24 mouse cellular contexts compared by ENCODE assay signal in genomic region chr13:71195675-71196074, GRCm38 (mm10).
"Had no signal": no experiment of that assay in that cellular context is flagged by ENCODE, and none has a peak within 500 bp of the region (broad histone marks: within the 10 kb centered on the region; RNA-seq: fewer than 3 reads in every experiment).

No protein-coding gene starts in this region.

- H3K36me3 ChIP-seq: heart, embryonic 10.5 days; heart, embryonic 13.5 days; heart, embryonic 15.5 days; kidney, embryonic 15.5 days; limb, embryonic 13.5 days; limb, embryonic 15.5 days; liver, embryonic 12.5 days had no signal

- H3K9ac ChIP-seq: heart, embryonic 13.5 days; heart, embryonic 15.5 days; hindbrain, embryonic 14.5 days; kidney, embryonic 15.5 days; limb, embryonic 13.5 days; limb, embryonic 15.5 days; liver, embryonic 12.5 days had no signal

- H3K4me3 ChIP-seq: heart, embryonic 10.5 days; heart, embryonic 13.5 days; heart, embryonic 15.5 days; kidney, embryonic 15.5 days; limb, embryonic 13.5 days; limb, embryonic 15.5 days; liver, embryonic 12.5 days had no signal

- ATAC-seq: hindbrain, embryonic 16.5 days; intestine, embryonic 16.5 days; liver, embryonic 12.5 days had no signal

- DNase-seq: gastrocnemius, postnatal 14 days; gastrocnemius, postnatal 36 days; heart, adult 18-20 months; heart, postnatal 14 days; heart, postnatal 36 days; kidney, adult 11 months; kidney, adult 2 months; kidney, adult 9 months; kidney, postnatal 14 days; kidney, postnatal 36 days; layer of hippocampus, adult 9-11 months; layer of hippocampus, postnatal 36 days; left cerebral cortex, postnatal 4 days had no signal

- H3K27ac ChIP-seq: heart, embryonic 10.5 days; heart, embryonic 13.5 days; heart, embryonic 15.5 days; hindbrain, embryonic 14.5 days; kidney, embryonic 15.5 days; kidney, postnatal 0 days; limb, embryonic 13.5 days; limb, embryonic 15.5 days; liver, embryonic 12.5 days had no signal

- H3K4me1 ChIP-seq: heart, embryonic 10.5 days; heart, embryonic 13.5 days; heart, embryonic 15.5 days; kidney, embryonic 15.5 days; liver, embryonic 12.5 days had no signal

- H3K9me3 ChIP-seq: heart, embryonic 10.5 days; heart, embryonic 13.5 days; heart, embryonic 15.5 days; kidney, embryonic 15.5 days; limb, embryonic 15.5 days; liver, embryonic 12.5 days had no signal

- H3K4me2 ChIP-seq: heart, embryonic 13.5 days; heart, embryonic 15.5 days; hindbrain, embryonic 14.5 days; kidney, embryonic 15.5 days; limb, embryonic 13.5 days; limb, embryonic 15.5 days; liver, embryonic 12.5 days had no signal

- H3K27me3 ChIP-seq: heart, embryonic 13.5 days; heart, embryonic 15.5 days; kidney, embryonic 15.5 days; limb, embryonic 15.5 days; liver, embryonic 12.5 days had no signal
